Mouse (Mus musculus): ENCODE measurements at regions not wholly inside any gene's neighbourhood (a gene's known extent, or its start where the extent isn't known, plus 50 kb on each side); places are given as distances from the start of the nearest gene placed in this dataset.

GRCm38 (mm10) chr1:128830671-128831240, 238.7 kb upstream of the Cxcr4 start:
- DNase-seq (ENCODE audit: low read depth in 1 of 2, low spot score in 2 of 2) = no peak

- DNase-seq (ENCODE audit: low read depth in 1 of 2, low spot score in 2 of 2) = no peak
These were observed 237.4 kb upstream of the Cxcr4 start for GRCm38 (mm10) chr1:128829536-128829935.

GRCm38 (mm10) chr1:128826419-128826818, 234.3 kb upstream of the Cxcr4 start:
- DNase-seq (ENCODE audit: low read depth in 1 of 2, low spot score in 2 of 2) = no peak

GRCm38 (mm10) chr1:128824916-128825683, 233.0 kb upstream of the Cxcr4 start:
- peak in 1 of 2 experiments; percentile 8 for DNase-seq (ENCODE audit: low read depth in 1 of 2, low spot score in 2 of 2)

GRCm38 (mm10) chr1:128824235-128824634, 232.1 kb upstream of the Cxcr4 start:
- peak; percentile 26 to 42 for DNase-seq (ENCODE audit: low read depth in 1 of 2, low spot score in 2 of 2)

- no peak for DNase-seq (ENCODE audit: low read depth in 1 of 2, low spot score in 2 of 2)
These were observed 229.9 kb upstream of the Cxcr4 start for GRCm38 (mm10) chr1:128821991-128822390.

- no peak for DNase-seq (ENCODE audit: low read depth in 1 of 2, low spot score in 2 of 2)
These were observed 228.4 kb upstream of the Cxcr4 start for GRCm38 (mm10) chr1:128820527-128820926.

GRCm38 (mm10) chr1:128819611-128820010, 227.5 kb upstream of the Cxcr4 start:
- DNase-seq (ENCODE audit: low read depth in 1 of 2, low spot score in 2 of 2) = no peak

GRCm38 (mm10) chr1:128813379-128813778, 221.3 kb upstream of the Cxcr4 start:
- no peak for DNase-seq (ENCODE audit: low read depth in 1 of 2, low spot score in 2 of 2)

- DNase-seq (ENCODE audit: low read depth in 1 of 2, low spot score in 2 of 2) = peak in 1 of 2 experiments; percentile 11
These were observed 218.8 kb upstream of the Cxcr4 start for GRCm38 (mm10) chr1:128810860-128811259.

- no peak for DNase-seq (ENCODE audit: low read depth in 1 of 2, low spot score in 2 of 2)
These were observed 218.0 kb upstream of the Cxcr4 start for GRCm38 (mm10) chr1:128810094-128810493.

- no peak for DNase-seq (ENCODE audit: low read depth in 1 of 2, low spot score in 2 of 2)
These were observed 217.5 kb upstream of the Cxcr4 start for GRCm38 (mm10) chr1:128809601-128810000.

- no peak for DNase-seq (ENCODE audit: low read depth in 1 of 2, low spot score in 2 of 2)
These were observed 216.5 kb upstream of the Cxcr4 start for GRCm38 (mm10) chr1:128808599-128808998.

- DNase-seq (ENCODE audit: low read depth in 1 of 2, low spot score in 2 of 2) = no peak
These were observed 213.9 kb upstream of the Cxcr4 start for GRCm38 (mm10) chr1:128805687-128806653.

GRCm38 (mm10) chr1:128803433-128804060, 211.5 kb upstream of the Cxcr4 start:
- DNase-seq (ENCODE audit: low read depth in 1 of 2, low spot score in 2 of 2) = no peak

- DNase-seq (ENCODE audit: low read depth in 1 of 2, low spot score in 2 of 2) = no peak
These were observed 211.0 kb upstream of the Cxcr4 start for GRCm38 (mm10) chr1:128803058-128803432.

- DNase-seq (ENCODE audit: low read depth in 1 of 2, low spot score in 2 of 2) = no peak
These were observed 206.6 kb upstream of the Cxcr4 start for GRCm38 (mm10) chr1:128798721-128799120.

GRCm38 (mm10) chr1:128795654-128796053, 203.6 kb upstream of the Cxcr4 start:
- no peak for DNase-seq (ENCODE audit: low read depth in 1 of 2, low spot score in 2 of 2)

- no peak for DNase-seq (ENCODE audit: low read depth in 1 of 2, low spot score in 2 of 2)
These were observed 198.8 kb upstream of the Cxcr4 start for GRCm38 (mm10) chr1:128790881-128791280.

- no peak for DNase-seq (ENCODE audit: low read depth in 1 of 2, low spot score in 2 of 2)
These were observed 197.7 kb upstream of the Cxcr4 start for GRCm38 (mm10) chr1:128789567-128790335.

All from monocyte, adult 2 months (primary cell).